Mouse (Mus musculus) subcutaneous adipose tissue, adult 2 months (tissue): ENCODE results near the gene Treml2. TPM values are rescaled to one million over a fixed set of nuclear protein-coding genes. Genes with fewer than 3 reads are reported as not detected.

Experiments
- polyA plus RNA-seq: library from polyadenylated mRNA; depleted of rRNA; stranded (reverse); fragments of >200 nt; gene quantifications from 2 replicates; pipeline ENCODE4 v1.2.3, GENCODE M21; 2012; ENCODE audit warnings: low replicate concordance; rRNA removed

Gene Treml2
- polyA plus RNA-seq: 0.53 and 2.3 TPM in 2 replicates

GRCm38 (mm10) chr17:48299203-48299602 is at the start of gene Treml2:
TSS of gene Treml2 (plus strand) at chr17:48299498.

GRCm38 (mm10) chr17:48263741-48264362 is 35.4 kb upstream of the Treml2 start, which contains the start of gene Treml4:
TSS of gene Treml4 (plus strand) at chr17:48264295.

GRCm38 (mm10) chr17:48315905-48316579 is 16.7 kb downstream of the Treml2 start, which contains the start of gene B430306N03Rik:
TSS of gene B430306N03Rik (plus strand) at chr17:48316141.

GRCm38 (mm10) chr17:48346231-48346630 is 46.9 kb downstream of the Treml2 start, which contains the start of gene Trem2:
TSS of gene Trem2 (plus strand) at chr17:48346401.

GRCm38 (mm10) chr17:48359616-48360015 is 60.3 kb downstream of the Treml2 start, which contains the start of gene Treml1:
TSS of gene Treml1 (plus strand) at chr17:48359916.

Other genes with a start within 250 kb of the Treml2 start
- not detected in 2 replicates for gene 1700067P10Rik, start 210.2 kb upstream of the Treml2 start, polyA plus RNA-seq
- 0.11 and 0.50 TPM in 2 replicates for gene 9830107B12Rik, start 153.2 kb upstream of the Treml2 start, polyA plus RNA-seq
- gene A530064D06Rik, start 132.2 kb upstream of the Treml2 start, polyA plus RNA-seq: 0.75 and 1.6 TPM in 2 replicates
- 0.09 TPM in 2 replicates for gene Trem1, start 66.7 kb upstream of the Treml2 start, polyA plus RNA-seq
- gene Trem3, start 51.7 kb upstream of the Treml2 start, polyA plus RNA-seq: 0.16 and 0.21 TPM in 2 replicates
- 0.95 and 1.7 TPM in 2 replicates for gene Treml4, start 35.2 kb upstream of the Treml2 start, polyA plus RNA-seq
- 0.70 and 2.8 TPM in 2 replicates for gene B430306N03Rik, start 16.6 kb downstream of the Treml2 start, polyA plus RNA-seq
- 35.0 and 94.7 TPM in 2 replicates for gene Trem2, start 46.9 kb downstream of the Treml2 start, polyA plus RNA-seq
- gene Treml1, start 60.4 kb downstream of the Treml2 start, polyA plus RNA-seq: 0.19 and 3.2 TPM in 2 replicates
- gene Nfya, start 110.4 kb downstream of the Treml2 start, polyA plus RNA-seq: 56.0 and 113 TPM in 2 replicates
- gene Oard1, start 110.5 kb downstream of the Treml2 start, polyA plus RNA-seq: 8.4 and 9.1 TPM in 2 replicates
- gene Apobec2, start 133.4 kb downstream of the Treml2 start, polyA plus RNA-seq: not detected in 2 replicates
- 0.41 TPM in 1 of 2 replicates, not detected in the other for gene Tspo2, start 152.0 kb downstream of the Treml2 start, polyA plus RNA-seq
- 0.11 and 2.5 TPM in 2 replicates for gene Unc5cl, start 155.4 kb downstream of the Treml2 start, polyA plus RNA-seq